ENCODE assay signal across 7 mouse cellular contexts in the genomic region with DNA sequence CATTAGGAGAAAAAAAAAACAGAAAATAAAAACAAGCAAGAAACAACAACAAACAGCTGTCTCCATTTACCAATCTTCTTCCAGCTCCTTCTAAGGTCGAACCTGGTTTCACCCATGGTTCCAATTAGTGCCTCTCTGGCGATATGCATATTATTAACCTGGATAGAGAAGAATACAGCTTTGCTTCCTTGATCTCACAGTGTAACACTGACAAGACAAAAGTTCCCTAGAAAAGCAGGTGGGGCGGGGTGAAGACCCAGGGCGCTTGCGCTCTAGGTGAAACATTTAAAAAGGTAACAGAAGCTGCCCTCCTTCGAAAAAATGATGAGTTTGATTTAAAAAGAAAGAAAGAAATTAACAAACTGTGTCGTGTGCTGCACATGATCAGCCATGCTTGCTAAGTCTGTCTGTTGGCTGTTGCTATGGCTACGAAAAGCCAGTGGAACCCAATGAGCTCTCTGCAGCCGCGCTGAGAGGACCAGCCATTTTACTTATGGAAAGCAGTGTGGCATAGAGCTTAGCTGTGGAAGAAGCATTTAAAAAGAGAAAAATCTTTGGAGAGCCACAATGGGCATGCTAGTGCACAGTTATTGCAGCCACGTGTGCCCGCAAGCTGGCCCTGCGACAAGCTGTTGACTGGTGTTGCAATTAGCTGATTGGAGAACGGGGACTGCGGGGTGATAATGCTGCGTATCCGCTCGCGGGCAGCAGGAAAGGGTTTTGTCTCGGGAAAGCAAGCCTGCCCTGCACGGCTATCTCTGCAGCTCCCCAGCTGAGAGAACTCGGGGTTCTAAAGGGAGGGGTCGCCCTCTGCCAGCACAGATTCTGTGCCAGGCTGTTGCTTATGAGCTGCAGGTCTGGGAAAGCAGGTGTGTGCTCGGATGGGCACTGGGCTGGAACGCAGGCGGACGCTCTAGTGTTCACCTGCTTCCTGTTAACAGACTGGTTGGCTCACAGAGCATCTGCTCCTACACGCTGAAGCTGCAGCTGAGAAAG.
DNase-seq lines count a peak whose midpoint lies in the region; ATAC-seq lines count a peak whose summit lies in the region.

No protein-coding gene starts in this region.

- H3K27me3 ChIP-seq in intestine, embryonic 15.5 days (replicated peaks), result no peaks in the 10 kb centered on the region

- H3K4me1 ChIP-seq in intestine, embryonic 15.5 days (replicated peaks), result no peaks in the 10 kb centered on the region; the same call in 1 of the 2 replicates

- DNase-seq in adrenal gland, adult (ENCODE audit: inconsistent age in 2 of 2, low spot score in 1 of 2), result peak; percentile 75 to 92
- DNase-seq in cerebellum, adult 9-11 months, result peak; percentile 80
- DNase-seq in frontal cortex, postnatal 10 days (ENCODE audit: low spot score in 2 of 2), result peak; percentile 73 to 76
- peak; percentile 75 to 86 for DNase-seq in left cerebral cortex, postnatal 10 days (ENCODE audit: extremely low spot score in 1 of 2, low spot score in 2 of 2)
- peak; percentile 44 for DNase-seq in skeletal muscle tissue, adult 2 months (ENCODE audit: low read depth, low spot score)

- no peaks in the 10 kb centered on the region for H3K9me3 ChIP-seq in intestine, embryonic 15.5 days

- peak; percentile 95 for ATAC-seq in intestine, embryonic 15.5 days
- ATAC-seq in megakaryocyte-erythroid progenitor cell, adult 5-6 weeks (replicated peaks; ENCODE audit: low FRiP score, low TSS enrichment, poor library complexity, severe bottlenecking), result peak; percentile 68

- intact Hi-C loops in left cerebral cortex, postnatal 10 days (cut with DNase I), result loop anchor here (5.0 kb wide), 1 partner anchor 175 kb away; no protein-coding TSS in a partner anchor

- H3K9ac ChIP-seq in intestine, embryonic 15.5 days, result peak overlapping the region; percentile 61

- H3K4me3 ChIP-seq in intestine, embryonic 15.5 days (replicated peaks), result peak overlapping the region; percentile 50

- WGBS in intestine, embryonic 15.5 days, result 1% methylated on average over 28 of the region's 28 CpGs

- peak overlapping the region; percentile 86 for H3K27ac ChIP-seq in intestine, embryonic 15.5 days

- H3K4me2 ChIP-seq in intestine, embryonic 15.5 days (replicated peaks), result peak overlapping the region; percentile 88

- H3K36me3 ChIP-seq in intestine, embryonic 15.5 days, result no peaks in the 10 kb centered on the region

Comparison
In these comparisons a context has a peak if more than half of its experiments do, and no peak if none do; other contexts are left out.
1. Peak in every context shown above with its lines: DNase-seq, ATAC-seq, H3K4me3 ChIP-seq and H3K27ac ChIP-seq.